In the genomic region with DNA sequence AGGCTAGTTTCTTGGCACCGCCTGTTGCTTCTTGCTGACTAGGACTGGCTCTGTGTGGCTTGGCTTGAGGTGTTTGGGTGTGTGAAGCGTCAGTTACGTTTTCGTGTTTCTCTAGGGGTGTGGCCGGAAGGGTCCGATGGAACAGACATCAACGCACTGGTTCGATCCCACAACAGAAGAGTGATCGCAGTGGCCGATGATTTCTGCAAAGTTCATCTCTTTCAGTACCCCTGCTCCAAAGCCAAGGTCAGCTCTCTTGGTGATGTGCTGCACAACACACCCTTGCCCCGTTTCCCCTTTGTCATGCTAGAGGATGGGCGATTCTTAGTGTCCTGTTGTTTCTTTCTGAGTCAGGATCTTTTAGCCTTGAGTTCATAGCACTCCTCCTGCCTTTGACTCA, we compare ENCODE assay signal across 29 mouse cellular contexts.
"Had no signal": no experiment of that assay in that cellular context is flagged by ENCODE, and none has a peak within 500 bp of the region (broad histone marks: within the 10 kb centered on the region; RNA-seq: fewer than 3 reads in every experiment).

No protein-coding gene starts in this region.

- H3K27ac ChIP-seq: gastrocnemius, adult 2 months; heart, adult 2 months; heart, embryonic 10.5 days; hindbrain, embryonic 10.5 days; hindbrain, embryonic 13.5 days; hindbrain, embryonic 15.5 days; intestine, embryonic 15.5 days; kidney, embryonic 15.5 days; kidney, postnatal 0 days; left cerebral cortex, adult 2 months; limb, embryonic 10.5 days; limb, embryonic 12.5 days; liver, embryonic 13.5 days; liver, embryonic 15.5 days had no signal

- H3K4me2 ChIP-seq: heart, embryonic 12.5 days; hindbrain, embryonic 13.5 days; hindbrain, embryonic 15.5 days; intestine, embryonic 15.5 days; kidney, embryonic 15.5 days; limb, embryonic 12.5 days; liver, embryonic 11.5 days; liver, embryonic 13.5 days; liver, embryonic 15.5 days had no signal

- ATAC-seq: inflammation-experienced regulatory T-cells, adult 6 months; intestine, embryonic 15.5 days; intestine, postnatal 0 days had no signal

- H3K4me1 ChIP-seq: heart, embryonic 10.5 days; heart, embryonic 12.5 days; hindbrain, embryonic 10.5 days; hindbrain, embryonic 13.5 days; hindbrain, embryonic 15.5 days; intestine, embryonic 15.5 days; kidney, embryonic 15.5 days; limb, embryonic 10.5 days; limb, embryonic 12.5 days; liver, embryonic 13.5 days; liver, embryonic 15.5 days had no signal

- H3K27me3 ChIP-seq: heart, embryonic 12.5 days; hindbrain, embryonic 13.5 days; hindbrain, embryonic 15.5 days; intestine, embryonic 15.5 days; kidney, embryonic 15.5 days; limb, embryonic 12.5 days; liver, embryonic 13.5 days; liver, embryonic 15.5 days had no signal

- H3K9me3 ChIP-seq: heart, embryonic 10.5 days; hindbrain, embryonic 10.5 days; hindbrain, embryonic 13.5 days; hindbrain, embryonic 15.5 days; intestine, embryonic 15.5 days; kidney, embryonic 15.5 days; limb, embryonic 10.5 days; limb, embryonic 12.5 days; liver, embryonic 13.5 days; liver, embryonic 15.5 days had no signal

- H3K9ac ChIP-seq: heart, embryonic 12.5 days; hindbrain, embryonic 13.5 days; hindbrain, embryonic 15.5 days; intestine, embryonic 15.5 days; kidney, embryonic 15.5 days; limb, embryonic 12.5 days; liver, embryonic 13.5 days; liver, embryonic 15.5 days had no signal

- H3K4me3 ChIP-seq: gastrocnemius, adult 2 months; heart, adult 2 months; heart, embryonic 10.5 days; heart, embryonic 12.5 days; hindbrain, embryonic 10.5 days; hindbrain, embryonic 13.5 days; hindbrain, embryonic 15.5 days; intestine, embryonic 15.5 days; kidney, embryonic 15.5 days; left cerebral cortex, adult 2 months; limb, embryonic 10.5 days; limb, embryonic 12.5 days; liver, embryonic 13.5 days; liver, embryonic 15.5 days had no signal

- DNase-seq: gastrocnemius, adult 2 months; gastrocnemius, postnatal 10 days; gastrocnemius, postnatal 25 days; heart, adult 11 months; heart, adult 2 months; heart, postnatal 10 days; heart, postnatal 4 days; kidney, adult 2 months; kidney, adult 9 months; kidney, postnatal 14 days; kidney, postnatal 36 days; layer of hippocampus, adult 9-11 months; liver; liver, embryonic 13.5 days had no signal
